Mouse (Mus musculus) layer of hippocampus, adult 18-20 months (tissue): Measurements from ENCODE around the gene Cep135. TPM values are rescaled to one million over a fixed set of nuclear protein-coding genes. Genes with fewer than 3 reads are reported as not detected.
A peak's percentile ranks its signal among the peaks of the same experiment; 100 is the strongest.

Experiments used
- DNase-seq, 2 experiments: peaks; one replicate each; pipeline ENCODE4 v3.0.0; 2022; ENCODE audit warnings: low spot score in 2 of 2
- long read RNA-seq: library from polyadenylated mRNA; stranded (forward); transcript quantifications from one replicate; pipeline ENCODE4 v2.0.0, GENCODE M21; 2021
- total RNA-seq, 2 experiments: library from RNA; stranded (reverse); gene quantifications; 2 replicates each; pipeline ENCODE4 v1.2.3; 2021

Gene Cep135
- total RNA-seq: 1 to 10 TPM; 6.0 to 6.7 TPM
- long read RNA-seq, full-length matches to known transcripts: 1 of 4 reads
- long read RNA-seq, partial matches to known transcripts: 0 of 4 reads
- long read RNA-seq, other reads (novel, unspliced or antisense): 3 of 4 reads

DNA sequence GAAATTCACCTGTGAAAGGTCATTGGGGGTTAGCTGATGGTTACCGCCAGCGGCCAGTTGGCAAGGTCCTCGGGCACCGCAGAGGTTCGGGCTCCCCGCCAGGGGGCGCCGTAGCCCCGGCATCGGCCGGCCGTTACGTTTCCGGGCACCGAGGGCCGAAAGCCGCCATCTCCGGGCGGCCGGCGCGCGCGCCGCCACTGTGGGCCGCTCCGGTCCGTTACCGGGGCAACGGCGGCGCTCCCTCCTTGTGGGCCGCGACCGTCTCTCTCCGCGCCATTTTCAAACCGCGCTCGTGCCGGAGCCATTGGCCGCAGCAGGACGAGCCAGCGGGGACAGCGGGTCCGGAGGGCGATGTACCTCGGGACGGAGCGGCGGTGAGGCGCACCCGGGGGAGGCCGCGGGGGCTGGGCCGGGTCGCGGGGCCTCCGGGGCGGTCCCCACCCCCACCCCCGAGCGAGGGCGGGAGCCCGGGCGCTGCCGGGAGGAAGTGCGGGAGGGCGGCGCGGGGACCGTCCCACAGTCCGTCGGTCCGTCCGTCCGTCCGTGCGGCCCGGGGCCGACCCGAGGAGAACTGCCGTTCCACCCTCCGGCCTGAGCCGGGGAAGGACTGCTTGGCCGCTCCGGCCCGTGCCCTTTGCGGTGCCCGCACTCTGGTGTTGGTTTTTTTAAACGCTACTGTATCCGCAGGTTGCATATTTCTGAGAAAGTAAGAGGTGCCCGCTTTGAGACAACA lies at the start of gene Cep135:
Gene Cep135, plus strand, starts transcription at position 148 of the 733 bp plus-strand sequence.
- DNase-seq: peak; percentile 68 to 87

DNA sequence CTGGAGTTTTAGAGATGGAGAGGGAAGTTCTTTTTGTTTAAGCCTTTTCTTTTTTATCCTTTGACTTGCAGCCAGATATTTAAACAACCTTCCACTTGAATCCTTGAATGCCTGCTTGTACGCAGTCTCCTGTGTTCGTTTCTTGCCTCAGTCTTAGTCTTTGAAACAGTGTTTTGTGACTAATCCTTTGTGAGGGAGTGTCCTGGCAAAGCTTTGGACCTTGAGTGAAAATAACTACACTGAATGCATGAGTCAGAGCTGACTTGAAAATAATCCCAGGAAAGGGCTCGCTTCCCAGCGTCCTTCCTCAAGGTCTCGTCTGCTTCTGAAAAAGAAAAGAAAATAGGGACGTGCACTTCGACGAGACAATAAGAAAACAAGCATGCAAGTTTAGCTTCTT lies 48.3 kb upstream of the Cep135 start:
- no peak for DNase-seq

DNA sequence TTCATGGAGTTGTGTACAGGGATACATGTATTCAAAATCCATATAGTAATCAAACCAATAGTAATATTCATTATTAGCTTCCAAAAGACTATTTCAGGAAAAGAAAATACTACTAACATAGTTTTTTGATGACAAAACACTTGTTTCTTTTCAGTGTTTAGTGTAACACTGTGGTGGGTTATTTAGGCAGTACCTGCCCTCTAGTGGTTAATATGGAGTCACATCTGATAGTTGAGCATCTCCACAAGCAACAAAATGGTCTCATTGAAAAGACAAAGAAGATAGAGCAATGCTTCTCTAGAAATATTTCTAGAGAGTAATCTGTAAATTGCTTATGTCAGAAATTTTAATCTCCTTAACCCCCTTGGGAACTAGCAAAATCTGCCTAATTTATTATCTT lies 47.7 kb upstream of the Cep135 start:
- DNase-seq: no peak

DNA sequence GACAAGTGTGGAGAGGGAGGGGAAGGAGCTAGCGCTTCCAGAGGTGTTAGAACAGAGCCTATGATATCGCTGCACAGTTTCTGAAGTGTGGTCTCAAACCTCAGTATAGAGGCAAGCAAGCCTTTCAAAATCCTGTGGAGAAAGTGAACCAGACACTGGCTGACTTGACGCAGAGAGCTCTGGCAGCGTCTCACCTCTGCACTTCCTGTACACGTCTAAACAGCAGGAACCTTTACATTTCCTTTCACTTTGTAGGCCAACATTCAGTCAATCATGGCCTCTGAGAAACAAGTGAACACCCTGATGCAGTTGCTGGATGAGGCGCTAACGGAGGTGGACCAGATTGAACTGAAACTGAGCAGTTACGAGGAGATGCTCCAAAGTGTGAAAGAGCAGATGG lies 45.3 kb upstream of the Cep135 start:
- DNase-seq: no peak

DNA sequence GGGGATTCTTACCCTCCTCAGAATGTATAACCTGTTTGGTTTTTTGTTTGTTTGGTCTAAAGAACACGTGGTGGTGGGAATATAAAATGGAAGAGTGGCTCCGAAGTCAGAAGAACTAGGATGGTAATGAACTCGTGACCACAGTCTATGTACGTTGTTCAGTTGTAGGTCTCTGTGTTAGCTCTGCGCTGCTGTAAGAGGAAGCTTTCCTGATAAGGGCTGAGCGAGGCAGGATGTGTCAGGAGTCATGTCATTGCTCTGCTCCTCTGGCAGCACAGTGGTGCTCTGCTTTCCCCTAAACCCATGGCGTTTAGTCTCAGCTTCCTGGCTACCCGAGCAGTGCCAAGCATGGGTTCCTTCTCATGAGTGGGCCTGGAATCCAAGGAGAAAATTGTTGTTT lies 38.1 kb upstream of the Cep135 start:
- DNase-seq: no peak

DNA sequence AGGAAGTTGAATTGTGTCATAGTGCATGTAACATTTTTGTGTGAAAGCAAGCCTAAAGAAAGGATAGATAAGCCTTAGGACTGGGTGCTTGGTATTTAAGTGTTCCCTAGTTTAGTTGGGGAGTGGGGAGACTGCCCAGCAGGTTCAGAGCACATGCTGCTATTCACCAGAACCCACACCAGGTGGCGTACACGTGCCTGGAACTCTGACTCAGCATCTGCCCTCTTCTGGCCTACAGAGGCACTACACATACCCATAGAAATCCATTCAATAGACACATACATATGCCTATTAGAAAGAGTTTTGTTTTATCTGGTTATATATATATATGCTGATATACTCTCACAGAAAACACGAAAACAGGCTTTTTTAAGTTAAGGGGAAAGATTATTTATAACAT lies 23.2 kb upstream of the Cep135 start:
- peak; percentile 13 to 74 for DNase-seq

DNA sequence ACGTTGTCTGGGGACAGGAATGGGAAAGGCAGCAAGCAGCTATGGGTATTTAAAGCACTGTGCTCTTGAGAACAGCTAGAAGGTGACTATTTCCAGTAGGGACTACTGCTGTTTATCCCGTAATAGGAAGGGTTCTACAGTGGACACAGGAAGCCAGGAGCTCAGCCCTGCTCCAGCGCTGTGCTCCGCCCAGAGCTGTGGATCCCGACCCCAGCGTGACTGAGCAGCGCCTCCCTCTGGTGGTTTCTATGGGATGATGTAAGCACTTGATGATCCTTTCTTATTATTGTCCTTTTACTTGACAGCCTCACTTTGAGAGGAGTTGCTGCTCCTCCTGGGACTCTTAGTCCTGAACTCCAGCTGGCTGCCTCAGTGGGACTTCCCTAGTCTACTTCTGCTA lies 14.2 kb upstream of the Cep135 start:
- no peak for DNase-seq

DNA sequence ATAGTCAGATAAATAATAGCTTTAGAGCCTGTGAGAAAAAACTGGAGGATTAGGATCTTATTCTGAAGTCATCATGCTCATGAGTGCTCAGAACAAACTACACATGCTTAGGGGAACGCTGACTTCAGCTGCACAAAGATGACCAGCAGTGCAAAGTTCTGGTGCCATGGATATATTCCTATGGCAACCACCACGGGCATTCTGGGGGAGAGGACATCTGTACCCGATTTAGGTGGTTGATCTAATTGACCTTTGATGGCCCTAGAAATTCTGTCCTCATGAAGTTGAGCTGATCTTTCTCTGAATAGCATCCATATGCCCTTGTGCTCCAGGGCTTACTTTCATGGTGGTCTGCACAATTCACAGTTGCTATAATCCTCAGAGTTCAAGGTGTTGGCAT lies 11.5 kb upstream of the Cep135 start:
- no peak for DNase-seq

DNA sequence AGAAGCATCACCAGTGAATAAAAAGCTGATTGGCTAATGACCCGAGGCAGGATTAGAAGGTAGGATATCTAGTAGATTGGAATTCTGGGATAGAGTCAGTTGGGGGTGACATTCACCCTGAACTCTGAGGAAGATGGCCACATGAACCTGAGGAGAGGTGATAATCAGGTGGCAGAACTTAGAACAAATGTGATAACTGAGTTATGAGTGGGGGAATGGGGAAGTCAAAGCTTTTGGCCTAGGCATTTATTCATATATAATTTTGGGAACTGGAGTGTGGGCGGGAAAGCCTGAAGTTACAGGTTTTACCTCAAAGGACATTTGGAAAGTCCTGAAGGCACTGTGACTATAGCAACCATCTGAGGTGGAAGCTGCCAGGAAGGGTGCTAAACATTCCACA lies 3.1 kb upstream of the Cep135 start:
- no peak for DNase-seq

DNA sequence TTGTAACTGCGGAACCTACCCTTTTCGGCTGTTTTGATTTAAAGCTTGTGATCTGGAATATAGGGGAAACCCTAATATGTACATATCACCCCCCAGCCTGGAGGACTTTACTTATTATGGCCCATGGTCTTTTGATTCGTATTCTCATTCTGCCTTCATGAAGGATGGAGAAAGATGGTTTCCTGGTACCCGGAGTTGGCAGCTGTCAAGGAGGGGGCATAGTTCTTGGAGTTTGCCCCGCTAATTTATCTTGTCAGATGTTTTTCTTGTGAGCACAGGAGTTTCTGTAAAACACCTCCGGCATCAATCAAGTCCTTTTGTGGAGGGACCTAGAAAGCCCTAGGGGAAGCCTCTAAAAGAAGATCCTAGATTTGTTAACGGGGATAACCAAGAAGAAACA lies 813 bp downstream of the Cep135 start:
- no peak for DNase-seq

DNA sequence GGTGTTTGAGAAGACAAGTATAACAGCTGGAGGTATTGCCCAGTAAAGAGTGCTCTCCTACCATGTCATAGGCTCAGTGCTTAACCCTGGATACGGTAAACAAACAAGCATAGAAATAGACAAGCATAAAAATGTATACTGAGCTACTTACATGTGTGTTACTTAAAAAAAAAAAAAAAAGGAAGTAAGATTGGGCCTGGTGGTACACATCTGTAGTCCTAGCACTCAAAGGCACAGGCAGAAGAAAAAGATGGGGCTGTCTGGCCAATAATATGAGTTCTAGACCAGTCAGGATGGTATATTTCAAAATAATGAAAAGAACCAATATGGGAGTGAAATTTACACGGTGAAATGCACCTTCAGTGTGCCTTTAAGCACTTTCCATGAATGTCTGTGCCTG lies 1.5 kb downstream of the Cep135 start:
- no peak for DNase-seq

DNA sequence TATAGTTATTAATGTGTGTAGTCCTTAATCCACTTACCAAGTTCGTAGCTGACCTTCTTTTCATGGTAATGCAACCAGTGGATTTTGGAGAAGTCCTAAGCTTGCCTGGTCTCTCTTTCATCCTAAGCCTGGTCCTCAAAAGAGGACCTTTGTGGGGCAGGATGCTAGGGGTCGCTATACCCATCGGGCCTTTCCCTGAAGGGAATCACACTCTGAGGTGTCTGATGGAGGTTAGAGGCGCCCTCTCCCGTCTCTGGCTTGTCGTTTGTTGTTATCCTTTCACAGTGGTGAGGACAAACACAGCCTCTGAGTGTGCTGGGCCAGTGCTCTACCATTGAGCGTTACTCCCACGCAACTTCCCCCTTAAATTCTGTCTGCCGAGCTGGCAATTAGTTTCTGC lies 3.4 kb downstream of the Cep135 start:
- peak in 1 of 2 experiments; percentile 45 for DNase-seq

DNA sequence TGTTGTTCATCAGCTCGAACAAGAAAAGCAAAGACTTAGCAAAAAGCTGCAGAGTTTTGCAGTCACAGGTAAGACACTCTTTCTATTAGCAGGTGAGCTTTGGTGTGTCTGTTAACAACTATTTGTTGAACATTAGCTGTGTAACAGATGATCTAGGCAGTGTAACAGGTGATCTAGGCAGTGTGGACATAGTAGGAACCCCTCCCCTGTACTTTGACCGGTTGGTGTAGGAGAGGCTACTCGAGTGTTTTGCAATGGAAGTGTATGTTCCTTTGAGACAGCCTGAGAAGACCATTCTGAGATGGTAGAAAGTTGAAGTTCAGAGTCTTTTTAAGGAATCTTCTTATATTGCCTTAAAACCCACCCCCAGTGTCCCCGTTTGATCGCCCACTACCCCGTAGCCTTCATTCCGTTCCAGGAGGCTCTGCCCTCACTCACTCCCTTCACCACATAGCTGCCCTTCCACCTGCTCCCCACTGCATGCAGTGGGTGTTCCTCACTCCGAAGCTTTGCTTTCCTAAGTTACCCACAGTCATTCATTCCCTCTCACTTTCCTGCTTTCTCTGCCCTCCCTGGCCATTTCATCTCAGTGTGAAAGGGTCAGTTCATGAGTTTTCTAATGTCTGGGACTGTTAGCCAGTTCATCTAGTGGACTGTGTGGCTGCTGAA lies 21.3 kb downstream of the Cep135 start:
- DNase-seq: no peak

DNA sequence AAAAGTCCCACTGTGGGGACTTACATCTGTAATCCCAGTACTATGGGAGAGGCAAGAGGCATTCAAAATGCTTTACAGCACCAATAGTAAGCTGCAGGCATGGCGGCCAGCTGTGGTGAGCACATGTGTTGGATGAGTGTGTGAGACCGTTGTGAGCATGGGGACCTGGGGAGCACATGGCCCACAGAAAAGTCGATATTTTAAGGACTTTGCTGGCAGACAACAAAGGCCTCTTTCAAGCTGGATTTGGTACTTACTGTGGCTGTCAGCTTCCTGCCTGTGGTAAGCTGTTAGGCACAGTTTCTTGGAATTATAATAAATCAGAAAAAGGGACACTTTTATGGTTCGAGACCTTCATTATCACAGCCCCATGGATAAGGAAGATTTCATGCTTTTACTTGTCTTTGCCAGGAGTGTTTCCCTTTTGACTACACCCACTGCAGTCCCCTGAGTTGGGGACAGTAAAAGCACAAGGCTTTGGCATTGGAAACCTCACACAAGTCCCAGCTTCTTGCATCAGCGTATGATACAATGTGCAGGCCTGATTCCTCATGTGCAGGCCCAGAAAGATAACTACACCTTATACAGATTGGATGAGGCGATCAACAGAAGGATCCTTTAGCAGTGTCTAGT lies 24.5 kb downstream of the Cep135 start:
- DNase-seq: no peak

DNA sequence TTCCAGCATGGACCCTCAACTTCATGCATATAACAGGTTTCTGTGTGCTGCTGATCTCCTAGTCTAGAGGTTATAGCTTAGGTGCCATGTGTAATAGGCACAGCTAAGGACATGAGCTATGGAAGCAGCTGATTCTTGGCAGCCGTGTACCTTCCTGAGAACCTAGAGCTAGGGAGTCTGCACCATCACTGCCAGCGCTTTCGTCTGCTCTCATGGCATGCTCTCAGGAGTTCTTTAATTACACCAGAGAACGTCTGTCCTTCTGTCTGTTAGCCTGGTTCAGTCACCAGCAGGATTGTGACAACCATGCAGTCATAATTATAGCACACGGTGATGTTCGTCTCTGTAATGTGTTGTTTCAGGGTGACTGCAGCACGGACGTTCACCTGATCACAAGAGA lies 26.8 kb downstream of the Cep135 start:
- DNase-seq: peak in 1 of 2 experiments; percentile 31

DNA sequence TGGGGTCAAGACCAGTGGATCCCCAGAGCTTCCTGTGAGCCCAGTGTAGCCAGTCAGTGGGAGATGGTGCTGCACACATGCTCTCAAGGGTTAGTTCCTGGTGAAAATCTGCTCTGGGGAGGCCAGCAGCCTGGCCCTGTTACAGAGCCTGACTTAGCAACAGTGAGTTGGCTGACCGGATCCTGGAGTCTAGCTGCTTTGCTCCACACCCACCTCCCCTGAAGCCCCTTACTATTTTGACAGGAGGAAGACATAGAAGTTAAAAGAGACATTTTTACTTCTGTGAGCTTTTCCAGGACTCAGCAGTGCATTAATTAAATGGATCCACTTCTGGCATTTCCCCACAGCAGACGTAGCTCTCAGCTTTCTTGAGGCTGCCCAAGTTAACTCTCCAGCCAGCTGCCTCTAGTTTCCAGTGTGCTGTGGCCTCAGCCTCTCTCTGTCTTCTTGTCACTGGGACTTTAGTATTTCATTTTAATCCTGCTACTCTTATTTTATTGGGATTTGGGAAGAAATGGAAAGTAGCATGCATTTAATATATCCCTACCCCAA lies 27.8 kb downstream of the Cep135 start:
- DNase-seq: no peak

DNA sequence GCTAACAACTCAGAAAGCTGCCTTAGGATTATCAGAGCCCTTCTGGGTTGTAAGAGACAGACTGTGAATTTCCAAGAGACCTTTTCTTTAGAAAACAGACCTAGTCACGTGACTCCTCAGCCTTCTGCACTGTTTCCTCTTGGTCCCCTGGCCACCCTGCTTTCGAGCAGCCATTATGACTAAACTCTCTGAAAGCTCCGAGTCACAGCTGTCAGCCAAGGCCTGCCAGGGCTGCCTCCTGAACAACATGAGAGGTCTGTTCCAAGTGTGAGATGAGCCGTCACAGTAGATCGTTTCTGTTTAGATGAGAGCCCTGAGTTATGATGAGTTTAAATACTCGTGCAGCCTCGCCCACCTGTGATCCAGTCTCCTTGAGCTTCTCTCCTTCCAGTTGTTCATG lies 30.3 kb downstream of the Cep135 start:
- peak in 1 of 2 experiments; percentile 53 for DNase-seq

DNA sequence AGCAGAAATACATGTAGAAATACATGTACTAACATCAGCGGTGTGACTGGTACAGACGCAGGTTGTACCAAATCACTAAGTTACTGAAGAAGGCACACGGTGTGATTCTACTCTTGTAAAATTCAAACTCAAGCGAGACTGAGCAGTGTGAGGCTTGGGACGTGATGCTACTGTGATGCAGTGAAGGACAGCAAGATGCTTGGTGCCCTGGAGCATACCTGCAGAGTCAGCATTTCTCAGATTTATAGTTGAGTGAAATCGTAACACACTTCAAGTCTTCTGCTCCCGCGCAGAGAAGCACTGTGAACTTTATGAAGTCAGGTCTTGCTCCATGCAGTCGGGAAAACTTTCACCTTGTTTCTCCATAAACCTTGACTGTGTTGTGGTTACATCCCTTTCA lies 35.3 kb downstream of the Cep135 start:
- no peak for DNase-seq

DNA sequence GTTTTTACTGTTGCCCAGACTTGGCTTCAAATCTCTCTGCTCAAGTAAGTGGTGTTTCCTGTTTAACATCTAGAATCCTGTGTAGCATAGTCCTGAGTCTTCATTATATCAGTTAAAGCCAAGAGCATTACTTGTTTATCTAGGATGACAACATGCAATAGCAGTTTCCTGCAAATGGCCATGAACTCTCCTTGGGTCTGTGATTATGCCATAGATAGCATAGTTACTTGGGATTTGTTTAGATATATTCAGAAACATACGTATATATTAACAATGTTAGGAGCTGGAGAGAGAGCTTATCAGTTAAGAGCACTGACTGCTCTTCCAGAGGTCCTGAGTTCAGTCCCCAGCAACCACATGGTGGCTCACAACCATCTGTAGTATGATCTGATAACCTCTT lies 39.3 kb downstream of the Cep135 start:
- DNase-seq: no peak

DNA sequence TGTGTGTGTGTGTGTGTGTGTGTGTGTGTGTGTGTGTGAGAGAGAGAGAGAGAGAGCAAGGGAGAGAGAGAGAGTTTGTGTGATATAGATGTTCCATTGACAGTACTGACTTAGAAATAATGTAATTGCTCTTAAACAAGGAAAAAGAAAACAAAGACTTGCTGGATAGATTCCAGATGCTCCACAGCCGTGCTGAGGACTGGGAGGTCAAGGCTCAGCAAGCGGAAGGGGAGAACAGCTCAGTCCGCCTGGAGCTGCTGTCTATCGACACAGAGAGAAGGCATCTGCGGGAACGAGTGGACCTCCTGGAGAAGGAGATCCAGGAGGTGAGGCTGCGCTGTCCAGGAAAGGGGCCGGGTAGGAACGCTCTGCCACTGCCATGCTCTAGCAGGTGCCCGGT lies 45.5 kb downstream of the Cep135 start:
- no peak for DNase-seq

DNA sequence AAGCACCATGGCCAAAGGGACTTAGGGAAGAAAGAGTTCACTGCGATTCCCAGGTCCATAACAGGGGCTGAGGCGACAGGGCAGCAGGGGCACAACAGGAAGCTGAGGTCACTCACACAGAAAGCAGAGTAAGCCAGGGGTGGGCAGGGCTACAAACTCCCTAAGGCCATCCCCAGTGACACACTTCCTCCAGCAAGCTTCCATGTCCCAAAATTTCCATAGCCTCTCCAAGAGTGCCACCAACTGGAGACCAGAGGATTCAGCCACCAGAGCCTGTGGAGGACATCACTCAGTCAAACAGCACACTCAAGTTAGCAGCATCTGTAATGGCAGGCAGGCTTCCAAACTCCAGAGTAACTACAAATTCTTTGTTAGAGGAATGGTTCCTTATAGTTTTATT lies 47.1 kb downstream of the Cep135 start:
- no peak for DNase-seq

DNA sequence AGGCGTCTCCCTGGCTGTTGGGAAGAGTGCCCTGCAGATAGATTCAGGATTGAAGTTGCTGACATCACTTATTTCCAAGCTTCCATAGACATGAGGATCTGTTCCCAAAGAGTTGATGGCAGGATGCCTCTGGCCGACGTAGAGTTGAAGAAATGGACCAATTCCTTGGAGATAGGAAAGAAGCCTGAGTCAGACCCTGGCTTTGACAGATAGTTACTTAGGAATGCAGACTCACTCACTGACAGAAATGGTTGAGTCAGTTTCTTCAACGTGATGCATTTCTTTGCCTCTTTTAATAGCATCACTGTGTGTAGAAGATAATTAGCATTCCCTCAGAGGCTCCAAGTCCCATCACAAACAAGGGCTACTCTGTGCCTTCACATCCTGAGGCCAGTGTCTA lies 53.6 kb downstream of the Cep135 start:
- DNase-seq: no peak
